Mouse (Mus musculus) central nervous system, embryonic 14 days (tissue): Measurements from ENCODE around the gene Slc1a2. TPM values are rescaled to one million over a fixed set of nuclear protein-coding genes. Genes with fewer than 3 reads are reported as not detected.

Experiments used
- polyA plus RNA-seq: library from polyadenylated mRNA; depleted of rRNA; stranded (reverse); fragments of >200 nt; gene quantifications from 2 replicates; pipeline ENCODE4 v1.2.3, GENCODE M21; 2012; rRNA removed

The Slc1a2 gene
- 24.1 and 27.3 TPM in 2 replicates for polyA plus RNA-seq

GRCm38 (mm10) chr2:102658163-102658660 is at the start of gene Slc1a2:
Gene Slc1a2, plus strand, starts transcription at chr2:102658659.

Other genes starting within 250 kb of the Slc1a2 start
- gene Fjx1, start 206.2 kb upstream of the Slc1a2 start, polyA plus RNA-seq: 49.6 and 56.5 TPM in 2 replicates
- gene Pamr1, start 108.6 kb upstream of the Slc1a2 start, polyA plus RNA-seq: 4.2 and 18.0 TPM in 2 replicates
- gene Cd44, start 243.0 kb downstream of the Slc1a2 start, polyA plus RNA-seq: 2.8 and 7.5 TPM in 2 replicates